Mouse (Mus musculus) large intestine, adult 2 months (tissue): ENCODE measurements around the gene Gabra3. TPM values are rescaled to one million over a fixed set of nuclear protein-coding genes. Genes with fewer than 3 reads are reported as not detected.

Source experiments
- DNase-seq: peaks from one replicate; pipeline ENCODE4 v3.0.0-alpha.2; 2012; ENCODE audit warnings: low read depth, low spot score
- WGBS: fragments of 180-500 bp; shearing (Covaris S2); methylation state at CpG from one replicate; pipeline ENCODE4 v1.1.7; 2018; 5-methylcytosine and 5-hydroxymethylcytosine counted together
- polyA plus RNA-seq: library from polyadenylated mRNA; depleted of rRNA; stranded (reverse); fragments of >200 nt; gene quantifications from 2 replicates; pipeline ENCODE4 v1.2.3, GENCODE M21; 2012; rRNA removed

Gabra3 gene
- polyA plus RNA-seq = 1.1 TPM in 2 replicates

GRCm38 (mm10) chrX:72656230-72656898 is at the start of gene Gabra3:
Gene Gabra3, minus strand, starts transcription at chrX:72656848.
- 22% methylated on average over 4 of the region's 4 CpGs for WGBS
- DNase-seq = no peak

- 11% methylated on average over 11 of the region's 11 CpGs for WGBS
- DNase-seq = no peak
Measured at GRCm38 (mm10) chrX:72655789-72656188, 859 bp downstream of the Gabra3 start.

- WGBS = 33% methylated on average over 5 of the region's 5 CpGs
- DNase-seq = no peak
Measured at GRCm38 (mm10) chrX:72655381-72655780, 1.3 kb downstream of the Gabra3 start.

GRCm38 (mm10) chrX:72650688-72651087 is 6.0 kb downstream of the Gabra3 start:
- 53% methylated on average over 3 of the region's 3 CpGs for WGBS
- DNase-seq = no peak

- 40% methylated on average over 2 of the region's 2 CpGs for WGBS
- no peak for DNase-seq
Measured at GRCm38 (mm10) chrX:72644691-72645090, 12.0 kb downstream of the Gabra3 start.

- DNase-seq = no peak
- WGBS = 56% methylated on average over 5 of the region's 5 CpGs
Measured at GRCm38 (mm10) chrX:72497284-72497683, 159.4 kb downstream of the Gabra3 start.

- no peak for DNase-seq
- 71% methylated on average over 2 of the region's 2 CpGs for WGBS
Measured at GRCm38 (mm10) chrX:72489806-72490205, 166.8 kb downstream of the Gabra3 start.

GRCm38 (mm10) chrX:72386758-72387157 is 269.9 kb downstream of the Gabra3 start, which contains the start of gene Magea10:
Gene Magea10, minus strand, starts transcription at chrX:72386858.
- DNase-seq = no peak
- 88% methylated on average over 6 of the region's 6 CpGs for WGBS

Other genes starting within 250 kb of the Gabra3 start
- 0.02 and 0.08 TPM in 2 replicates for gene Gabrq, start 168.3 kb upstream of the Gabra3 start, polyA plus RNA-seq